Mouse (Mus musculus): ENCODE data around the gene Begain. TPM values are rescaled to one million over a fixed set of nuclear protein-coding genes. Genes with fewer than 3 reads are reported as not detected.

Gene Begain
- total and polyA plus RNA-seq, 2 experiments from 2014 or later = 25.9 to 61.2 TPM

DNA sequence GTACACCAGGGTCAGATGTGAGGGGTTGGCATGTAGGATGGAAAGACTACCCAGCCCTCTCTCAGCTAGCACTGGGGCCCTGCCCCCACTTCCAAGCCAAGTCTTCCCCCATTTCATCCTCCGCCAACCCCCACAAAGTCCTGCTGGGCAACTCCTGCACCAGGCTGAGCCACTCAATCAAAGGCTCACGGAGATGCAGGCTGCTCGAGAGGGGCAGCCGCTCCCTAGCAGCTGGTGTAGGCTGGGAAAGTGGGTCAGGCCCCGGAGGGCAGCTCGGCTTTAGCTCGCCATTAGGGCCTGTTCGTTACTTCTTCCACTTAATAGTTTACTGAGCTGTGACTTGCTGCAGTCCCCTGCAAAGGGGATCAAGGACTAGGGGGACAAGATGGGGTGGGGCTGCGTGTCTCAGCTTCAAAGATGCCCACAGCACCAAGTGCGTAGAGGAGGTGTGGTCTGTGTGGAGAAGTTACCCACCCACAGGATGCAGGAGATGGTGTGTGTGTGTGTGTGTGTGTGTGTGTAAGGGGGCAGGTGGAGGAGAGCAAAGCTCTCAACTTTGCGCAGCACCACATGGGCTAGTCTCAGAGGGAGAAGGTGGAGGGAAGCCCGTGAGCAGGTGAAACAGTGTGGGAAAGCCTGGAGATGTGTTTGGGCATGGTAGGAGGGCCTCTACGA is 22.6 kb upstream of the Begain start:
- Histone ChIP-seq H3K4me1 (ENCODE audit: insufficient read depth) (no peaks in the 10 kb centered on the region), H3K4me3 (ENCODE audit: low read depth, low read length) (no peak overlapping the region), H3K4me2 (ENCODE audit: low read depth) (no peak overlapping the region), H3K9me3 (ENCODE audit: low read length) (no peaks in the 10 kb centered on the region), H3K27ac (ENCODE audit: low read depth, low read length) (no peak overlapping the region), H3K36me3 (ENCODE audit: insufficient read depth) (no peaks in the 10 kb centered on the region), H3K9ac (no peak overlapping the region), H3K27me3 (ENCODE audit: insufficient read depth, low read length) (no peaks in the 10 kb centered on the region)
- 70% methylated on average over 13 of the region's 13 CpGs for WGBS
- DNase-seq = no peak
- ATAC-seq = no peak
- no peak for TF ChIP-seq CTCF (IDR thresholded peaks at IDR 0.05; ENCODE audit: low read depth)

GRCm38 (mm10) chr12:109090041-109090440 is 22.0 kb upstream of the Begain start:
- ATAC-seq (no peak), DNase-seq (no peak)
- H3K36me3 ChIP-seq (ENCODE audit: insufficient read depth) = no peaks in the 10 kb centered on the region
- no peaks in the 10 kb centered on the region; the same call in 1 of the 2 replicates for H3K4me1 ChIP-seq (ENCODE audit: insufficient read depth)
- no peak overlapping the region for H3K27ac ChIP-seq (ENCODE audit: low read depth, low read length)
- no peak for TF ChIP-seq CTCF (IDR thresholded peaks at IDR 0.05; ENCODE audit: low read depth)
- 86% methylated on average over 14 of the region's 14 CpGs for WGBS
- no peak overlapping the region for H3K4me3 ChIP-seq (ENCODE audit: low read depth, low read length)
- no peaks in the 10 kb centered on the region for H3K9me3 ChIP-seq (ENCODE audit: low read length)
- H3K27me3 ChIP-seq (ENCODE audit: insufficient read depth, low read length) = no peaks in the 10 kb centered on the region
- no peak overlapping the region for H3K4me2 ChIP-seq (ENCODE audit: low read depth)
- no peak overlapping the region for H3K9ac ChIP-seq

- no peak for DNase-seq
- no peaks in the 10 kb centered on the region for H3K9me3 ChIP-seq (ENCODE audit: low read length)
- no peak overlapping the region for H3K4me3 ChIP-seq (ENCODE audit: low read depth, low read length)
- H3K36me3 ChIP-seq (ENCODE audit: insufficient read depth) = no peaks in the 10 kb centered on the region
- no peaks in the 10 kb centered on the region for H3K27me3 ChIP-seq (ENCODE audit: insufficient read depth, low read length)
- 0 out of 2 replicates have a peak, but pooled peaks have one; percentile 5 for ATAC-seq
- no peak for TF ChIP-seq CTCF (IDR thresholded peaks at IDR 0.05; ENCODE audit: low read depth)
- H3K27ac ChIP-seq (ENCODE audit: low read depth, low read length) = no peak overlapping the region
- WGBS = 72% methylated on average over 2 of the region's 2 CpGs
- no peaks in the 10 kb centered on the region; the same call in 1 of the 2 replicates for H3K4me1 ChIP-seq (ENCODE audit: insufficient read depth)
- H3K4me2 ChIP-seq (ENCODE audit: low read depth) = no peak overlapping the region
- no peak overlapping the region for H3K9ac ChIP-seq
Measured at GRCm38 (mm10) chr12:109086111-109086510, 18.1 kb upstream of the Begain start.

- Histone ChIP-seq H3K4me2 (ENCODE audit: low read depth) (no peak overlapping the region), H3K9ac (no peak overlapping the region), H3K27me3 (ENCODE audit: insufficient read depth, low read length) (no peaks in the 10 kb centered on the region), H3K4me1 (ENCODE audit: insufficient read depth) (no peaks in the 10 kb centered on the region; the same call in 1 of the 2 replicates), H3K4me3 (ENCODE audit: low read depth, low read length) (no peak overlapping the region), H3K27ac (ENCODE audit: low read depth, low read length) (no peak overlapping the region), H3K36me3 (ENCODE audit: insufficient read depth) (no peaks in the 10 kb centered on the region), H3K9me3 (ENCODE audit: low read length) (no peaks in the 10 kb centered on the region)
- no peak for TF ChIP-seq CTCF (IDR thresholded peaks at IDR 0.05; ENCODE audit: low read depth)
- ATAC-seq (peak; percentile 86), DNase-seq (peak; percentile 57)
- 29% methylated on average over 8 of the region's 8 CpGs for WGBS
Measured at GRCm38 (mm10) chr12:109085674-109086073, 17.7 kb upstream of the Begain start.

GRCm38 (mm10) chr12:109085046-109085445 is 17.0 kb upstream of the Begain start:
- Histone ChIP-seq H3K9ac (no peak overlapping the region), H3K4me3 (ENCODE audit: low read depth, low read length) (no peak overlapping the region), H3K4me1 (ENCODE audit: insufficient read depth) (no peaks in the 10 kb centered on the region; the same call in 1 of the 2 replicates), H3K27ac (ENCODE audit: low read depth, low read length) (no peak overlapping the region), H3K36me3 (ENCODE audit: insufficient read depth) (no peaks in the 10 kb centered on the region), H3K9me3 (ENCODE audit: low read length) (no peaks in the 10 kb centered on the region), H3K27me3 (ENCODE audit: insufficient read depth, low read length) (no peaks in the 10 kb centered on the region), H3K4me2 (ENCODE audit: low read depth) (no peak overlapping the region)
- TF ChIP-seq CTCF (IDR thresholded peaks at IDR 0.05; ENCODE audit: low read depth) = no peak
- 28% methylated on average over 5 of the region's 5 CpGs for WGBS
- ATAC-seq = peak; percentile 36; the same call in 1 of the 2 replicates
- no peak for DNase-seq

DNA sequence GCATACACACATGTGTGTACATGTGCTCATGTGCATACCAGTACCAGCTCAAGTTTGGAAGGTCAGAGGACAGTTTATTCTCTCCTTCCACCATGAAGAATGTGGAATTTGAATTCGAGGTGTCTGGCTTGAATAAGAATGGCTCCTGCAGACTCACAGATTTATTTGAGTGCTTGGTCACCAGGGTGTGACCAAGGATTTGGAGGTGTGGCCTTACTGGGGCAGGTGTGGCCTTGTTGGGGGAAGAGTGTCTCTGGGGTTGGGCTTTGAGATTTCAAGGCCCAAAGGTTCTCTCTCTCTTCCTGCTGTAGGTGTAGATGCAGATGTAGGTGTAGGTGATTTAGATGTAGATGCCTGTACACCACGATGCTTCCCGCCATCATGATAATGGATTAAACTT is 15.5 kb upstream of the Begain start:
- no peak for TF ChIP-seq CTCF (IDR thresholded peaks at IDR 0.05; ENCODE audit: low read depth)
- WGBS = 88% methylated on average over 3 of the region's 3 CpGs
- H3K36me3 ChIP-seq (ENCODE audit: insufficient read depth) = no peaks in the 10 kb centered on the region
- ATAC-seq (no peak), DNase-seq (no peak)
- no peak overlapping the region for H3K4me2 ChIP-seq (ENCODE audit: low read depth)
- 0 out of 2 replicates have a peak, but pooled peaks cover 3% of the 10 kb centered on the region for H3K27me3 ChIP-seq (ENCODE audit: insufficient read depth, low read length)
- H3K27ac ChIP-seq (ENCODE audit: low read depth, low read length) = no peak overlapping the region
- H3K9ac ChIP-seq = no peak overlapping the region
- no peaks in the 10 kb centered on the region for H3K9me3 ChIP-seq (ENCODE audit: low read length)
- H3K4me3 ChIP-seq (ENCODE audit: low read depth, low read length) = no peak overlapping the region
- H3K4me1 ChIP-seq (ENCODE audit: insufficient read depth) = no peaks in the 10 kb centered on the region; the same call in 1 of the 2 replicates

- WGBS = 81% methylated on average over 6 of the region's 6 CpGs
- ATAC-seq = no peak
- no peak overlapping the region for H3K9ac ChIP-seq
- TF ChIP-seq CTCF (IDR thresholded peaks at IDR 0.05; ENCODE audit: low read depth) = no peak
- H3K4me3 ChIP-seq (ENCODE audit: low read depth, low read length) = no peak overlapping the region
- DNase-seq = no peak
- H3K4me2 ChIP-seq (ENCODE audit: low read depth) = no peak overlapping the region
- H3K27ac ChIP-seq (ENCODE audit: low read depth, low read length) = no peak overlapping the region
- 0 out of 2 replicates have a peak, but pooled peaks cover 3% of the 10 kb centered on the region for H3K27me3 ChIP-seq (ENCODE audit: insufficient read depth, low read length)
- H3K36me3 ChIP-seq (ENCODE audit: insufficient read depth) = no peaks in the 10 kb centered on the region
- no peaks in the 10 kb centered on the region for H3K4me1 ChIP-seq (ENCODE audit: insufficient read depth)
- H3K9me3 ChIP-seq (ENCODE audit: low read length) = no peaks in the 10 kb centered on the region
Measured at GRCm38 (mm10) chr12:109077036-109077435, 9.0 kb upstream of the Begain start.
